In the genomic region with DNA sequence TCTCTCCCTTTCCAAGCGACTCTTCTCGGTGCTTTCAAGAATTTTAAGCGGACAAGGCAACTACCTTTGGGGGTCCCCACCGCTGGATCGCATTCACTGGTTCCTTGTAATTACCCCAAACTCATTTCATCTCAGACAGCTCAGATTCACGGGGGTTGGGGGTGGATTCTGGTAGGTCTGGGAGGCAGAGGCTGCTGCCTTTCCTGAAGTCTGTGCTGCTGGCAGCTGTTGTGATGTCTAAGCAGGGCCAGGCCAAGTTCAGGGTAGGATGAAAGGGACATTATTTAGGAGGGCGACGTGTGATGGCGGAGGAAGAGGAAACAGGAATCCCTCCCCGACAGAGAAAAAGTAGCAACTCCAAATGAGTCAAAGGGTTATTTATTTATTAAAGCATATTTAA, we compare ENCODE assay signal across 18 mouse cellular contexts.
DNase-seq lines count a peak whose midpoint lies in the region; ATAC-seq and TF ChIP-seq lines count a peak whose summit lies in the region.
"Had no signal": no experiment of that assay in that cellular context is flagged by ENCODE, and none has a peak within 500 bp of the region (broad histone marks: within the 10 kb centered on the region; RNA-seq: fewer than 3 reads in every experiment).

No protein-coding gene starts in this region.

- peak; percentile 9 to 14 for DNase-seq in cerebellum, postnatal 10 days
- DNase-seq in cerebellum, adult 9-10 months: no peak
- peak; percentile 22 for DNase-seq in gastrocnemius, postnatal 14 days
- DNase-seq in gastrocnemius, postnatal 25 days: no peak
- DNase-seq in midbrain, embryonic 11.5 days (ENCODE audit: low spot score, missing footprints): no peak
- DNase-seq in midbrain, embryonic 10.5 days (ENCODE audit: low spot score): no peak
- DNase-seq in midbrain, postnatal 0 days (ENCODE audit: low spot score): no peak
- DNase-seq in kidney, postnatal 25 days: no peak
- DNase-seq: adrenal gland, postnatal 10 days; cerebellum, adult 9-11 months; kidney, adult 8-10 months; kidney, postnatal 36 days; liver, postnatal 0 days; lung, postnatal 4 days; right cerebral cortex, postnatal 25 days had no signal

- 80% methylated on average over 10 of the region's 10 CpGs for WGBS in midbrain, embryonic 11.5 days
- 77% methylated on average over 10 of the region's 10 CpGs for WGBS in midbrain, embryonic 10.5 days
- 58% methylated on average over 10 of the region's 10 CpGs for WGBS in midbrain, postnatal 0 days

- no peak overlapping the region for H3K27ac ChIP-seq in midbrain, embryonic 11.5 days (ENCODE audit: low read depth, low read length)
- no peak overlapping the region for H3K27ac ChIP-seq in midbrain, embryonic 10.5 days (replicated peaks)
- H3K27ac ChIP-seq in midbrain, postnatal 0 days (ENCODE audit: low read depth, low read length): no peak overlapping the region
- H3K27ac ChIP-seq: hindbrain, embryonic 10.5 days; limb, embryonic 12.5 days had no signal

- 0 out of 2 replicates have a peak, but pooled peaks have one; percentile 16 for ATAC-seq in midbrain, embryonic 11.5 days (ENCODE audit: low FRiP score)
- ATAC-seq in midbrain, postnatal 0 days (ENCODE audit: low FRiP score): no peak
- ATAC-seq: liver, postnatal 0 days; Patski had no signal

- intact Hi-C loops in gastrocnemius, postnatal 14 days (cut with DNase I; ENCODE audit: low total_unique reads): loop anchor here (10.0 kb wide), 1 partner anchor 588 kb away; no protein-coding TSS in a partner anchor

- H3K9ac ChIP-seq in midbrain, embryonic 11.5 days (ENCODE audit: low read length): no peak overlapping the region
- no peak overlapping the region for H3K9ac ChIP-seq in midbrain, postnatal 0 days (replicated peaks; ENCODE audit: low read length, poor library complexity, severe bottlenecking)
- H3K9ac ChIP-seq: limb, embryonic 12.5 days; liver, postnatal 0 days had no signal

- H3K4me3 ChIP-seq in midbrain, embryonic 11.5 days (ENCODE audit: low read depth, low read length): no peak overlapping the region
- no peak overlapping the region for H3K4me3 ChIP-seq in midbrain, embryonic 10.5 days
- no peak overlapping the region for H3K4me3 ChIP-seq in midbrain, postnatal 0 days (ENCODE audit: low read depth, low read length)
- H3K4me3 ChIP-seq: hindbrain, embryonic 10.5 days; limb, embryonic 12.5 days had no signal

- H3K9me3 ChIP-seq in midbrain, embryonic 11.5 days (ENCODE audit: control insufficient read depth, low read length): no peaks in the 10 kb centered on the region
- H3K9me3 ChIP-seq in midbrain, embryonic 10.5 days (replicated peaks): no peaks in the 10 kb centered on the region
- peaks cover 6% of the 10 kb centered on the region; the same call in 1 of the 2 replicates for H3K9me3 ChIP-seq in midbrain, postnatal 0 days (ENCODE audit: low read length)

- no peak for TF ChIP-seq CTCF in midbrain, postnatal 0 days (IDR thresholded peaks at IDR 0.05)

- H3K27me3 ChIP-seq in midbrain, embryonic 11.5 days (ENCODE audit: control insufficient read depth, insufficient read depth, low read length): no peaks in the 10 kb centered on the region
- H3K27me3 ChIP-seq in midbrain, embryonic 10.5 days (ENCODE audit: low read depth, poor library complexity, severe bottlenecking): no peaks in the 10 kb centered on the region
- H3K27me3 ChIP-seq in midbrain, postnatal 0 days (ENCODE audit: insufficient read depth, low read length): no peaks in the 10 kb centered on the region
- H3K27me3 ChIP-seq: limb, embryonic 12.5 days had no signal

- no peak overlapping the region for H3K4me2 ChIP-seq in midbrain, embryonic 11.5 days
- peak overlapping the region; percentile 36; the same call in 1 of the 2 replicates for H3K4me2 ChIP-seq in midbrain, postnatal 0 days (ENCODE audit: low read depth, low read length, poor library complexity, severe bottlenecking)
- H3K4me2 ChIP-seq: limb, embryonic 12.5 days had no signal

- H3K4me1 ChIP-seq in midbrain, embryonic 11.5 days (ENCODE audit: control insufficient read depth, insufficient read depth, low read length): no peaks in the 10 kb centered on the region
- peaks cover 12% of the 10 kb centered on the region for H3K4me1 ChIP-seq in midbrain, embryonic 10.5 days
- H3K4me1 ChIP-seq in midbrain, postnatal 0 days (ENCODE audit: insufficient read depth, low read length): peaks cover 6% of the 10 kb centered on the region; the same call in 1 of the 2 replicates
- H3K4me1 ChIP-seq: limb, embryonic 12.5 days had no signal

- no peaks in the 10 kb centered on the region for H3K36me3 ChIP-seq in midbrain, embryonic 11.5 days (ENCODE audit: control insufficient read depth, insufficient read depth, low read length)
- H3K36me3 ChIP-seq in midbrain, embryonic 10.5 days: no peaks in the 10 kb centered on the region
- H3K36me3 ChIP-seq in midbrain, postnatal 0 days (ENCODE audit: insufficient read depth, low read length): no peaks in the 10 kb centered on the region
- H3K36me3 ChIP-seq: hindbrain, embryonic 10.5 days; limb, embryonic 12.5 days had no signal

Comparison
In these comparisons a context has a peak if more than half of its experiments do, and no peak if none do; other contexts are left out.
1. DNase-seq: peak in cerebellum, postnatal 10 days (2 of 2) and gastrocnemius, postnatal 14 days (single experiment); none in cerebellum, adult 9-10 months (single experiment), gastrocnemius, postnatal 25 days (single experiment), midbrain, embryonic 11.5 days (single experiment), midbrain, embryonic 10.5 days (single experiment), midbrain, postnatal 0 days (single experiment) and kidney, postnatal 25 days (0 of 2).